Mouse (Mus musculus) embryo, embryonic 11.5 days (tissue): Measurements from ENCODE around the gene Eid1.

Experiments
- DNase-seq: peaks from one replicate; pipeline ENCODE4 v3.0.0-alpha.2; 2012; ENCODE audit warnings: low read depth, low spot score

The Eid1 gene

GRCm38 (mm10) chr2:125672957-125673631 lies at the start of gene Eid1:
TSS of gene Eid1 (plus strand) at chr2:125673095.
- peak; percentile 80 for DNase-seq

- no peak for DNase-seq
Observed at GRCm38 (mm10) chr2:125623211-125623610, 49.7 kb upstream of the Eid1 start.

GRCm38 (mm10) chr2:125624127-125624685 lies 48.7 kb upstream of the Eid1 start:
- no peak for DNase-seq

- peak; percentile 93 for DNase-seq
Observed at GRCm38 (mm10) chr2:125624837-125625351, 48.0 kb upstream of the Eid1 start, which contains the start of gene Cep152. TSS of gene Cep152 (minus strand) at chr2:125625113.

GRCm38 (mm10) chr2:125626536-125626935 lies 46.4 kb upstream of the Eid1 start:
- no peak for DNase-seq

GRCm38 (mm10) chr2:125628487-125628886 lies 44.4 kb upstream of the Eid1 start:
- DNase-seq, result no peak

- DNase-seq, result no peak
Observed at GRCm38 (mm10) chr2:125630010-125630409, 42.9 kb upstream of the Eid1 start.

GRCm38 (mm10) chr2:125637331-125637730 lies 35.6 kb upstream of the Eid1 start:
- no peak for DNase-seq

- DNase-seq, result no peak
Observed at GRCm38 (mm10) chr2:125644912-125645311, 28.0 kb upstream of the Eid1 start.

- DNase-seq, result no peak
Observed at GRCm38 (mm10) chr2:125650038-125650437, 22.9 kb upstream of the Eid1 start.

- DNase-seq, result no peak
Observed at GRCm38 (mm10) chr2:125650742-125651352, 22.0 kb upstream of the Eid1 start.

GRCm38 (mm10) chr2:125651563-125651962 lies 21.3 kb upstream of the Eid1 start:
- DNase-seq, result no peak

GRCm38 (mm10) chr2:125653286-125653685 lies 19.6 kb upstream of the Eid1 start:
- DNase-seq, result no peak

- DNase-seq, result no peak
Observed at GRCm38 (mm10) chr2:125655391-125655790, 17.5 kb upstream of the Eid1 start.

GRCm38 (mm10) chr2:125659823-125660536 lies 12.9 kb upstream of the Eid1 start:
- DNase-seq, result peak; percentile 55

GRCm38 (mm10) chr2:125660537-125661130 lies 12.3 kb upstream of the Eid1 start:
- no peak for DNase-seq

- DNase-seq, result no peak
Observed at GRCm38 (mm10) chr2:125661156-125661555, 11.7 kb upstream of the Eid1 start.

GRCm38 (mm10) chr2:125662517-125662916 lies 10.4 kb upstream of the Eid1 start:
- no peak for DNase-seq

- DNase-seq, result no peak
Observed at GRCm38 (mm10) chr2:125665213-125665612, 7.7 kb upstream of the Eid1 start.

- DNase-seq, result no peak
Observed at GRCm38 (mm10) chr2:125665909-125666308, 7.0 kb upstream of the Eid1 start.

- no peak for DNase-seq
Observed at GRCm38 (mm10) chr2:125666668-125667067, 6.2 kb upstream of the Eid1 start.

GRCm38 (mm10) chr2:125667184-125667583 lies 5.7 kb upstream of the Eid1 start:
- no peak for DNase-seq
